Mouse (Mus musculus): ENCODE measurements around the gene Pou2f3.

GRCm38 (mm10) chr9:43104526-43104872 lies 105.7 kb downstream of the Pou2f3 start:
- TF ChIP-seq CTCF (IDR thresholded peaks at IDR 0.05; ENCODE audit: low read depth): no peak
- TF ChIP-seq EP300 (IDR thresholded peaks at IDR 0.05; ENCODE audit: low read depth): no peak

All from liver, embryonic 14.5 days (tissue).